Mouse (Mus musculus) heart, postnatal 4 days (tissue): ENCODE data around the gene Ica1. TPM values are rescaled to one million over a fixed set of nuclear protein-coding genes. Genes with fewer than 3 reads are reported as not detected.

Experiments used
- DNase-seq: peaks from one replicate; pipeline ENCODE4 v3.0.0; 2021
- total RNA-seq, 2 experiments: library from RNA; stranded (reverse); gene quantifications; 2 replicates each; pipeline ENCODE4 v1.2.3; 2021

Gene Ica1
- total RNA-seq, 2 experiments from 2014 or later, result 15.2 to 15.4 TPM

- DNase-seq, result peak; percentile 9
These were observed 91.4 kb downstream of the Ica1 start for GRCm38 (mm10) chr6:8686678-8687580.

- DNase-seq, result peak; percentile 22
These were observed 94.9 kb downstream of the Ica1 start for GRCm38 (mm10) chr6:8683379-8683778.

- no peak for DNase-seq
These were observed 97.4 kb downstream of the Ica1 start for GRCm38 (mm10) chr6:8680931-8681330.

- no peak for DNase-seq
These were observed 105.3 kb downstream of the Ica1 start for GRCm38 (mm10) chr6:8673013-8673412.

GRCm38 (mm10) chr6:8669343-8669742, 108.9 kb downstream of the Ica1 start:
- no peak for DNase-seq

- no peak for DNase-seq
These were observed 110.1 kb downstream of the Ica1 start for GRCm38 (mm10) chr6:8668013-8668811.

GRCm38 (mm10) chr6:8665786-8666185, 112.5 kb downstream of the Ica1 start:
- no peak for DNase-seq

- no peak for DNase-seq
These were observed 113.3 kb downstream of the Ica1 start for GRCm38 (mm10) chr6:8664956-8665355.

GRCm38 (mm10) chr6:8663092-8663740, 115.1 kb downstream of the Ica1 start:
- no peak for DNase-seq

- no peak for DNase-seq
These were observed 116.9 kb downstream of the Ica1 start for GRCm38 (mm10) chr6:8661404-8661803.

- no peak for DNase-seq
These were observed 118.2 kb downstream of the Ica1 start for GRCm38 (mm10) chr6:8660076-8660475.

GRCm38 (mm10) chr6:8659194-8659959, 118.9 kb downstream of the Ica1 start:
- DNase-seq, result no peak

GRCm38 (mm10) chr6:8658431-8658830, 119.9 kb downstream of the Ica1 start:
- DNase-seq, result no peak

GRCm38 (mm10) chr6:8657459-8657858, 120.8 kb downstream of the Ica1 start:
- no peak for DNase-seq

GRCm38 (mm10) chr6:8655454-8655853, 122.8 kb downstream of the Ica1 start:
- DNase-seq, result no peak

- DNase-seq, result no peak
These were observed 127.9 kb downstream of the Ica1 start for GRCm38 (mm10) chr6:8650413-8650812.

- no peak for DNase-seq
These were observed 128.9 kb downstream of the Ica1 start for GRCm38 (mm10) chr6:8649295-8649865.

GRCm38 (mm10) chr6:8648185-8648901, 129.9 kb downstream of the Ica1 start:
- no peak for DNase-seq

GRCm38 (mm10) chr6:8647513-8648184, 130.6 kb downstream of the Ica1 start:
- DNase-seq, result no peak

- DNase-seq, result no peak
These were observed 132.6 kb downstream of the Ica1 start for GRCm38 (mm10) chr6:8645708-8646107.
